Mouse (Mus musculus) spleen, adult 2 months (tissue): Measurements from ENCODE around the gene Ihh. TPM values are rescaled to one million over a fixed set of nuclear protein-coding genes. Genes with fewer than 3 reads are reported as not detected.

ENCODE experiments used
- DNase-seq, 2 experiments: peaks; one replicate each; pipeline versions ENCODE4 v3.0.0 to v3.0.0-alpha.2; 2012 to 2021; ENCODE audit warnings: low spot score in 2 of 2, low read depth in 1 of 2
- H3K27ac ChIP-seq: fragments of 200-500 bp; 2 replicates; pipeline ENCODE4 v1.5.1; 2012; ENCODE audit warnings: low read length, inconsistent platforms; ENCODE audit not compliant: insufficient read depth
- H3K27me3 ChIP-seq: fragments of 200-500 bp; 2 replicates; pipeline ENCODE4 v1.6.1; 2012; ENCODE audit warnings: mild to moderate bottlenecking, moderate library complexity, low read length, inconsistent platforms; ENCODE audit not compliant: control insufficient read depth, insufficient read depth
- H3K36me3 ChIP-seq: fragments of 200-500 bp; 2 replicates; pipeline ENCODE4 v1.6.1; 2012; ENCODE audit warnings: mild to moderate bottlenecking, low read length, inconsistent platforms; ENCODE audit not compliant: control insufficient read depth, insufficient read depth
- H3K4me1 ChIP-seq: fragments of 200-500 bp; 2 replicates; pipeline ENCODE4 v1.6.1; 2011; ENCODE audit warnings: inconsistent platforms; ENCODE audit not compliant: control insufficient read depth, insufficient read depth, insufficient read length
- H3K4me3 ChIP-seq: fragments of 200-500 bp; 2 replicates; pipeline ENCODE4 v1.5.1; 2011; ENCODE audit warnings: mild to moderate bottlenecking, inconsistent platforms; ENCODE audit not compliant: insufficient read depth, insufficient read length; ENCODE audit errors: extremely low read depth
- CTCF ChIP-seq: fragments of 200-500 bp; IDR thresholded peaks from 2 replicates; pipeline ENCODE4 v1.5.1; 2011; ENCODE audit warnings: mild to moderate bottlenecking, inconsistent platforms; ENCODE audit not compliant: insufficient read depth, insufficient read length, insufficient replicate concordance; ENCODE audit errors: extremely low read depth
- POLR2A ChIP-seq: fragments of 200-500 bp; IDR thresholded peaks from 2 replicates; pipeline ENCODE4 v1.6.1; 2011; ENCODE audit warnings: low read depth, low read length, inconsistent platforms
- WGBS: fragments of 180-500 bp; shearing (Covaris S2); methylation state at CpG from one replicate; pipeline ENCODE4 v1.1.7; 2018; 5-methylcytosine and 5-hydroxymethylcytosine counted together
- polyA plus RNA-seq: library from polyadenylated mRNA; depleted of rRNA; stranded (reverse); fragments of >200 nt; gene quantifications from 2 replicates; pipeline ENCODE4 v1.2.3, GENCODE M21; 2012

The Ihh gene
- polyA plus RNA-seq, 1 experiment: 0.18 TPM

- no peak for DNase-seq
- no peak overlapping the region for H3K27ac ChIP-seq
- H3K4me1 ChIP-seq: no peaks in the 10 kb centered on the region
- TF ChIP-seq POLR2A (no peak), CTCF (no peak)
- H3K4me3 ChIP-seq: no peak overlapping the region
- H3K27me3 ChIP-seq: no peaks in the 10 kb centered on the region
- WGBS: 61% methylated on average over 12 of the region's 12 CpGs
- H3K36me3 ChIP-seq: no peaks in the 10 kb centered on the region
Measured at GRCm38 (mm10) chr1:74941651-74942360, 9.7 kb downstream of the Ihh start.

GRCm38 (mm10) chr1:74939762-74940161, 11.7 kb downstream of the Ihh start:
- TF ChIP-seq CTCF: no peak
- no peak for TF ChIP-seq POLR2A
- no peaks in the 10 kb centered on the region for H3K36me3 ChIP-seq
- no peaks in the 10 kb centered on the region for H3K27me3 ChIP-seq
- H3K27ac ChIP-seq: no peak overlapping the region
- no peaks in the 10 kb centered on the region for H3K4me1 ChIP-seq
- WGBS: 9% methylated on average over 3 of the region's 3 CpGs
- H3K4me3 ChIP-seq: no peak overlapping the region
- DNase-seq: no peak

- Histone ChIP-seq H3K4me1 (no peaks in the 10 kb centered on the region), H3K36me3 (no peaks in the 10 kb centered on the region), H3K27me3 (no peaks in the 10 kb centered on the region), H3K4me3 (no peak overlapping the region), H3K27ac (no peak overlapping the region)
- TF ChIP-seq POLR2A (no peak), CTCF (no peak)
- 52% methylated on average over 12 of the region's 12 CpGs for WGBS
- DNase-seq: no peak
Measured at GRCm38 (mm10) chr1:74936221-74936830, 15.1 kb downstream of the Ihh start.

GRCm38 (mm10) chr1:74935402-74935801, 16.1 kb downstream of the Ihh start, which contains the start of gene Cfap65:
Gene Cfap65 (minus strand): TSS chr1:74935599.
- TF ChIP-seq CTCF (no peak), POLR2A (no peak)
- no peaks in the 10 kb centered on the region for H3K4me1 ChIP-seq
- no peak for DNase-seq
- H3K27me3 ChIP-seq: no peaks in the 10 kb centered on the region
- no peak within 1 kb of the TSS for H3K4me3 ChIP-seq
- H3K36me3 ChIP-seq: no peaks in the 10 kb centered on the region
- WGBS: 4% methylated on average over 18 of the region's 18 CpGs
- H3K27ac ChIP-seq: no peak within 1 kb of the TSS

- H3K4me1 ChIP-seq: no peaks in the 10 kb centered on the region
- TF ChIP-seq CTCF: no peak
- no peak for TF ChIP-seq POLR2A
- H3K27ac ChIP-seq: no peak overlapping the region
- no peaks in the 10 kb centered on the region for H3K27me3 ChIP-seq
- WGBS: 85% methylated on average over 9 of the region's 9 CpGs
- DNase-seq: no peak
- H3K36me3 ChIP-seq: no peaks in the 10 kb centered on the region
- H3K4me3 ChIP-seq: no peak overlapping the region
Measured at GRCm38 (mm10) chr1:74927621-74928296, 23.7 kb downstream of the Ihh start.

GRCm38 (mm10) chr1:74926721-74927120, 24.8 kb downstream of the Ihh start:
- TF ChIP-seq POLR2A (no peak), CTCF (no peak)
- no peaks in the 10 kb centered on the region for H3K27me3 ChIP-seq
- H3K27ac ChIP-seq: no peak overlapping the region
- WGBS: 47% methylated on average over 6 of the region's 6 CpGs
- H3K4me1 ChIP-seq: no peaks in the 10 kb centered on the region
- no peaks in the 10 kb centered on the region for H3K36me3 ChIP-seq
- DNase-seq: no peak
- no peak overlapping the region for H3K4me3 ChIP-seq
